Mouse (Mus musculus) heart, adult 2 months (tissue): ENCODE results near the gene Dcaf11. TPM values are rescaled to one million over a fixed set of nuclear protein-coding genes. Genes with fewer than 3 reads are reported as not detected.
A peak's percentile ranks its signal among the peaks of the same experiment; 100 is the strongest.

Experiments used
- DNase-seq, 2 experiments: peaks; one replicate each; pipeline ENCODE4 v3.0.0; 2021
- H3K27ac ChIP-seq: fragments of 200-600 bp; 2 replicates; pipeline ENCODE4 v1.8.1; 2022
- H3K27me3 ChIP-seq: fragments of 200-500 bp; 2 replicates; pipeline ENCODE4 v1.6.1; 2012; ENCODE audit warnings: mild to moderate bottlenecking, low read length, inconsistent platforms, mixed read lengths; ENCODE audit not compliant: control insufficient read depth, insufficient read depth
- H3K36me3 ChIP-seq: fragments of 200-500 bp; 2 replicates; pipeline ENCODE4 v1.6.1; 2012; ENCODE audit warnings: low read length, inconsistent platforms; ENCODE audit not compliant: control insufficient read depth, insufficient read depth
- H3K4me1 ChIP-seq: fragments of 200-500 bp; 2 replicates; pipeline ENCODE4 v1.6.1; 2011; ENCODE audit warnings: low read length; ENCODE audit not compliant: control insufficient read depth, insufficient read depth
- H3K4me3 ChIP-seq: fragments of 200-600 bp; 2 replicates; pipeline ENCODE4 v1.8.1; 2022
- H3K79me2 ChIP-seq: fragments of 200-500 bp; replicated peaks from 2 replicates; pipeline ENCODE4 v1.6.1; 2012; ENCODE audit warnings: mild to moderate bottlenecking, inconsistent platforms, low read length, moderate library complexity, mixed read lengths; ENCODE audit not compliant: control insufficient read depth, insufficient read depth
- H3K9ac ChIP-seq: fragments of 200-500 bp; 2 replicates; pipeline ENCODE4 v1.6.1; 2012; ENCODE audit warnings: low read depth, mild to moderate bottlenecking, control low read depth, inconsistent platforms, low read length, mixed read lengths
- CTCF ChIP-seq: fragments of 200-600 bp; IDR thresholded peaks from 2 replicates; pipeline ENCODE4 v1.8.1; 2022; ENCODE audit warnings: antibody characterized with exemption, mild to moderate bottlenecking, moderate library complexity
- EP300 ChIP-seq: fragments of 200-500 bp; IDR thresholded peaks from 2 replicates; pipeline ENCODE4 v1.6.1; 2011; ENCODE audit warnings: low read depth, low read length, control low read depth; ENCODE audit not compliant: insufficient read depth
- POLR2A ChIP-seq: fragments of 200-500 bp; IDR thresholded peaks from 2 replicates; pipeline ENCODE4 v1.6.1; 2011; ENCODE audit warnings: mild to moderate bottlenecking, low read depth, low read length, control low read depth; ENCODE audit not compliant: insufficient read depth
- WGBS: fragments of 180-500 bp; shearing (Covaris S2); methylation state at CpG from one replicate; pipeline ENCODE4 v1.1.7; 2018; 5-methylcytosine and 5-hydroxymethylcytosine counted together
- intact Hi-C: fragments of 180-260 bp; cut with DNase I; formaldehyde crosslinking; loops from one replicate; pipeline ENCODE4 v1.15.1; 2025
- polyA plus RNA-seq: library from polyadenylated mRNA; depleted of rRNA; stranded (reverse); fragments of >200 nt; gene quantifications from 2 replicates; pipeline ENCODE4 v1.2.3, GENCODE M21; 2012
- total RNA-seq, 2 experiments: library from RNA; stranded (reverse); gene quantifications; 2 replicates each; pipeline ENCODE4 v1.2.3; 2021

The Dcaf11 gene
- total and polyA plus RNA-seq, 3 experiments: 136 to 160 (median 151) TPM

DNA sequence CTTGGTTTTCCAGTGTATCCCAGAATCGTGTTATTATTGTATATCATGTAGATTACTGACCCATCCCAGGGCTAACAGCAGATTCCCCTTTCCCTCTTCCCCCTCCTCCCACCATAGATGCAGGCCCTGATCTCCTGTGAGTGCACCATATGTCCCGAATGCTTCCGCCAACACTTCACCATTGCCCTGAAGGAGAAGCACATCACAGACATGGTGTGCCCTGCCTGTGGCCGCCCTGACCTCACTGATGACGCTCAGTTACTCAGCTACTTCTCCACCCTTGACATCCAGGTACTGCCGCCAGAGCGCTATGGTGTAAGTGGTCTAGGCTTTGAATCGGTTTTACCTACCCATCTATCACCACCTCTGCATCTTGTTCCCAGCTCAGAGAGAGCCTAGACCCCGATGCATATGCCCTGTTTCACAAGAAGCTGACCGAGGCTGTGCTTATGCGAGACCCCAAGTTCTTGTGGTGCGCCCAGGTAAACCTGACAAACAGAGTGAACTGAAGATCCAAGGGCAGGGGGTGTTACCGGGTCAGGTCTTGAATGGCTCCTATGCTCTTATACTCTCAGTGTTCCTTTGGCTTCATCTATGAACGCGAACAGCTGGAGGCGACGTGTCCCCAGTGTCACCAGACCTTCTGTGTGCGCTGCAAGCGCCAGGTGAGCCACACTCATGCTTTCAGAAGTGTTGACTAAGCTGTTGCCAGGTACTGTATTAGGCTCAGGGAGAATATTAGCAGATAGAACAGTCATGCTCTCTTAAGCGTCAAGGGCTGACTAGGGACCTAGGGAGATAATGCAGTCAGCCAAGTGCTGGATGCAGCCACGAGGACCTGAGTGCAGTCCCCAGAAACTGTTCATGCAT, 39.0 kb downstream of the Dcaf11 start:
- intact Hi-C loops: no loop called here
- Histone ChIP-seq H3K27me3 (no peaks in the 10 kb centered on the region), H3K36me3 (no peaks in the 10 kb centered on the region), H3K27ac (no peak overlapping the region), H3K4me1 (peaks cover 5% of the 10 kb centered on the region), H3K4me3 (no peak overlapping the region), H3K79me2 (peaks cover 2% of the 10 kb centered on the region; the same call in 1 of the 2 replicates), H3K9ac (no peak overlapping the region)
- 96% methylated on average over 21 of the region's 21 CpGs for WGBS
- DNase-seq: no peak
- no peak for TF ChIP-seq POLR2A
- TF ChIP-seq CTCF: no peak
- no peak for TF ChIP-seq EP300

DNA sequence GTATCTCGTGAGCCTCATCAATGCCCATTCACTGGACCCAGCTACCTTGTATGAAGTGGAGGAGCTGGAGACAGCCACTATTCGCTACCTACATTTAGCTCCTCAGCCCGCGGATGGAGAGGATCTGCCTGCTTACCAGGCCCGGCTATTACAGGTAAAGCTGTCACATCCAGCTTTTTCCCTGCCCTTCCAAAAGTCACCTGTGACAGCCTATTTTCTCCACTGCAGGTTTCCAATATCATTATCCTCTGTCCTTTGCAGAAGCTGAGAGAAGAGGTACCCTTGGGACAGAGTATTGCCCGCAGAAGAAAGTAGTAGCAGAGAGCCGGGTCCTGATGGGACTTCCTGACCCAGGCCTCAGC, 43.4 kb downstream of the Dcaf11 start, which contains the start of gene Irf9:
Irf9 (plus strand) TSS at position 301 of the 362 bp plus-strand sequence.
- peaks cover 10% of the 10 kb centered on the region for H3K36me3 ChIP-seq
- H3K27me3 ChIP-seq: no peaks in the 10 kb centered on the region
- no peaks in the 10 kb centered on the region for H3K79me2 ChIP-seq
- peak within 1 kb of the TSS; percentile 97 for H3K27ac ChIP-seq
- peak within 1 kb of the TSS; percentile 71 for H3K4me3 ChIP-seq
- 67% methylated on average over 7 of the region's 7 CpGs for WGBS
- peak within 1 kb of the TSS; percentile 76 for H3K9ac ChIP-seq
- DNase-seq: no peak
- intact Hi-C loops: loop anchor here (2.0 to 5.0 kb wide), 2 partner anchors 42 to 106 kb away; partner anchors contain the start of genes A730061H03Rik and Dcaf11
- peaks cover 12% of the 10 kb centered on the region for H3K4me1 ChIP-seq
- no peak for TF ChIP-seq EP300
- no peak for TF ChIP-seq POLR2A
- no peak for TF ChIP-seq CTCF

DNA sequence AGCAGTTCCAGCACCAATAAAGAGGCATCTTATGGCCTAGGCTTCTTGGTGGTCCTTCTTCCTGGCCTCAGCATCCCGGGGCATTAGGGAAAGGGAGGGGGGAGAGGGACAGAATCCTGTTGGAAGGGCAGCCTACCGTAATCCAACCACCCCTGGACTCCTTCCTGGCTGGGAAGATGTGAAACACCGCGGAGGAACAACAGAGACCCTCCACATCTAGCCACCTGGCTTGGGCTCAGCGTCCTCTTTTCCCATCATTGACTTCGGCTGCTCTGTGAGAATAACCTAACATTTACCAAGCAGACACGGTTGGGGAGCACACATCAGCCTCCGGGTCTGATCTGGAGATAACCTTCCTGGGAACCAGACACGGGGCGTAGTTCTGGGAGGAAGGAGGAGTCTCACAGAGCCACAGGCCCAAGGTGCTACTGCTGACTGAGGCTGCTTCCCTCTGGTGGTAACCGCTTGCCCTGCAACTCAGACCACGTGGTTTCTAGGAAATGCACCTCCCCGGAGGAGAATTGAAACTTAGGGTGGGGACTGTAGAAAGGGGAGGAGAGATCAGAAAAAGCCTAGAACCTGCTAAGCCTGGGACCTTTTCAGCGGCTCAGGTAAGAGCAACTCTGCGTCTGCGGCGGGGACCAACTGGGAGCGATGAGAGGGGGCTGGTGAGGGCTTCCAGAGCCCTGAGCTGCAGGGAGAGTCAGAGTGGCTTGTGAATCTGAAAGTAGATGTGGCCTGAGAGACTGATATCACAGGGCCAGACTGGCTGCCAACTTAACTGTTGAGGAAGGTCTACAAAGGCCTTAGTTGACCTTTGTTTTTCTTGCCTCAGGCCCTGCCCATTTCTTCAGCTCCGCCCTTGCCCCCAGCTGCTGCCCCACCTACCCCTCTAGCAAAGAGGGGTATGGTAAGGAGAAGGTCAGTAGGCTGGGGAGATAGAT, 44.1 kb downstream of the Dcaf11 start:
- peak overlapping the region; percentile 71 for H3K4me3 ChIP-seq
- TF ChIP-seq POLR2A (peak; percentile 69), EP300 (peak; percentile 90; the same call in 1 of the 2 replicates), CTCF (no peak; the same call in 1 of the 2 replicates)

GRCm38 (mm10) chr14:55604823-55605222, 45.0 kb downstream of the Dcaf11 start:
- H3K27me3 ChIP-seq: no peaks in the 10 kb centered on the region
- no peak for DNase-seq
- peaks cover 12% of the 10 kb centered on the region for H3K4me1 ChIP-seq
- TF ChIP-seq EP300 (no peak), POLR2A (no peak), CTCF (no peak)
- WGBS: 77% methylated on average over 11 of the region's 11 CpGs
- H3K36me3 ChIP-seq: peaks cover 10% of the 10 kb centered on the region
- intact Hi-C loops: loop anchor here (2.0 to 5.0 kb wide), 3 partner anchors 14 to 108 kb away; partner anchors contain the start of genes Psme2, Rnf31 and Tm9sf1
- peak overlapping the region; percentile 71 for H3K4me3 ChIP-seq
- no peaks in the 10 kb centered on the region for H3K79me2 ChIP-seq
- H3K9ac ChIP-seq: peak overlapping the region; percentile 46
- peak overlapping the region; percentile 97 for H3K27ac ChIP-seq

More for the DNA sequence above, 44.1 kb downstream of the Dcaf11 start:
- H3K4me1 ChIP-seq: peaks cover 12% of the 10 kb centered on the region
- H3K79me2 ChIP-seq: no peaks in the 10 kb centered on the region
- 12% methylated on average over 19 of the region's 19 CpGs for WGBS
- H3K36me3 ChIP-seq: peaks cover 10% of the 10 kb centered on the region
- H3K9ac ChIP-seq: peak overlapping the region; percentile 76
- peak; percentile 92 to 93 for DNase-seq
- H3K27me3 ChIP-seq: no peaks in the 10 kb centered on the region
- peak overlapping the region; percentile 97 for H3K27ac ChIP-seq
- intact Hi-C loops: loop anchor here (2.0 to 5.0 kb wide), 4 partner anchors 13 to 107 kb away; partner anchors contain the start of genes A730061H03Rik, Dcaf11, Psme2 and Rnf31

GRCm38 (mm10) chr14:55605743-55606459, 46.1 kb downstream of the Dcaf11 start:
- WGBS: 76% methylated on average over 16 of the region's 16 CpGs
- Histone ChIP-seq H3K27ac (no peak overlapping the region), H3K9ac (no peak overlapping the region), H3K4me3 (no peak overlapping the region), H3K27me3 (no peaks in the 10 kb centered on the region), H3K36me3 (peaks cover 10% of the 10 kb centered on the region), H3K79me2 (no peaks in the 10 kb centered on the region), H3K4me1 (peaks cover 12% of the 10 kb centered on the region)
- DNase-seq: no peak
- TF ChIP-seq EP300 (no peak), POLR2A (no peak), CTCF (no peak)
- intact Hi-C loops: loop anchor here (2.0 kb wide), 2 partner anchors 15 to 37 kb away; partner anchors contain the start of genes Psme2, Rnf31 and Tm9sf1
